Mouse (Mus musculus) hindbrain, embryonic 10.5 days (tissue): Measurements from ENCODE around the gene Rxfp4. TPM values are rescaled to one million over a fixed set of nuclear protein-coding genes. Genes with fewer than 3 reads are reported as not detected.
A peak's percentile ranks its signal among the peaks of the same experiment; 100 is the strongest.

ENCODE experiments used
- DNase-seq: peaks from one replicate; pipeline ENCODE4 v3.0.0-alpha.2; 2017; ENCODE audit warnings: low spot score
- H3K27ac ChIP-seq: fragments of 300-500 bp; sonication (generic); 2 replicates; pipeline ENCODE4 v1.5.1; 2016; ENCODE audit warnings: mild to moderate bottlenecking, moderate library complexity
- H3K27me3 ChIP-seq: fragments of 300-500 bp; sonication (generic); 2 replicates; pipeline ENCODE4 v1.6.1; 2016; ENCODE audit warnings: mild to moderate bottlenecking; ENCODE audit not compliant: poor library complexity, insufficient read depth, severe bottlenecking
- H3K36me3 ChIP-seq: fragments of 300-500 bp; sonication (generic); 2 replicates; pipeline ENCODE4 v1.6.1; 2016; ENCODE audit warnings: mild to moderate bottlenecking, moderate library complexity
- H3K4me1 ChIP-seq: fragments of 300-500 bp; sonication (generic); replicated peaks from 2 replicates; pipeline ENCODE4 v1.6.1; 2016; ENCODE audit warnings: mild to moderate bottlenecking
- H3K4me3 ChIP-seq: fragments of 300-500 bp; sonication (generic); 2 replicates; pipeline ENCODE4 v1.5.1; 2016; ENCODE audit warnings: mild to moderate bottlenecking, moderate library complexity
- H3K9me3 ChIP-seq: fragments of 300-500 bp; sonication (generic); 2 replicates; pipeline ENCODE4 v1.6.1; 2016; ENCODE audit warnings: mild to moderate bottlenecking, moderate library complexity
- WGBS: fragments of 180-500 bp; shearing (Covaris S2); methylation state at CpG from one replicate; pipeline ENCODE4 v1.1.7; 2016; 5-methylcytosine and 5-hydroxymethylcytosine counted together
- polyA plus RNA-seq: library from polyadenylated mRNA; unstranded; fragments of >200 nt; fragmentation: Nextera tagmentation; extraction: Ambion mirVana; gene quantifications from 2 replicates; pipeline ENCODE4 v1.2.1, GENCODE M21; 2016

Rxfp4 gene
- polyA plus RNA-seq, 1 experiment from 2014 or later = not detected

DNA sequence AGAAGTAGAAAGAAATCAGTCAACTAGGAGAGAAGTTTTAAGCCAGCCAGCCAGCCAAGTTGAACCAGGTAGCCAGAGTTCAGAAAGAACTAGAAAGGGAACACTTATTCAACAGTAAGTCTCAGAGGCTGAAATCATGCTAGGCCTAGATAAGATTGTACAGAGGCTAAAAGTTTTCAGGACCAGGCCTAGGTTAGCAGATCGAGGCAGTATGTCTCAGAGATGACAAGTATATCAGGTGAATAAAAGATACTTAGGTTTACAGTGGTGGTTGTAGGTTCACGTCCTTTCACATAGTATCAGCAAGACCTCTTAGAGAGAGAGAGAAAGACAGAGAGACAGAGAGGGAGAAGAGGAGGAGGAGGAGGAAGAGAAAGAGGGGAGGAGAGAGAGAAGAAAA, 30.9 kb upstream of the Rxfp4 start:
- H3K27ac ChIP-seq = no peak overlapping the region
- no peaks in the 10 kb centered on the region for H3K27me3 ChIP-seq
- 92% methylated on average over 2 of the region's 2 CpGs for WGBS
- DNase-seq = no peak
- H3K4me1 ChIP-seq = peaks cover 22% of the 10 kb centered on the region
- H3K4me3 ChIP-seq = no peak overlapping the region
- H3K36me3 ChIP-seq = peaks cover 22% of the 10 kb centered on the region
- no peaks in the 10 kb centered on the region for H3K9me3 ChIP-seq

DNA sequence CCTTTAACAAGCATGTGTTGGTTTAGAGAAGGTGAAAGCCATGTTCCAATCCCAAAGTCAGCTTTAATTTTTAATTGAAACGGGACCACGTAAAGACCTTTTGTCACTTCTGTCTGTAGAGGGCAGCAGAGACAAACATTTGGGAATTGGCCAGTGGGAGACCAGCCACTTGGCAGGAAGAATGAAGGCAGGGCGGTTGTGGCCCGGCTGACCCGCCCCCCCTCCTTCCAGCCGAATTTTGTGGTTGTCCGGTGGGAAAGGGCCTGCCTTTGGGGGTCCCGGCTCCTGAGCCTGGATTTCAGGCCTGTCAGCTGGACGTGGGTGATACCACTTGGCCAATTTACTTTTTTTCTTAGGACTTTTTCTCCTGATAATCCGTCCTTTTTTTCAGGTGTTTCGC, 24.5 kb upstream of the Rxfp4 start:
- Histone ChIP-seq H3K27me3 (no peaks in the 10 kb centered on the region), H3K4me1 (peaks cover 4% of the 10 kb centered on the region), H3K27ac (peak overlapping the region; percentile 64), H3K4me3 (peak overlapping the region; percentile 43), H3K9me3 (0 out of 2 replicates have a peak, but pooled peaks cover 4% of the 10 kb centered on the region), H3K36me3 (no peaks in the 10 kb centered on the region)
- DNase-seq = peak; percentile 74
- 11% methylated on average over 11 of the region's 11 CpGs for WGBS

- Histone ChIP-seq H3K4me1 (no peaks in the 10 kb centered on the region; the same call in 1 of the 2 replicates), H3K27ac (no peak overlapping the region), H3K4me3 (no peak overlapping the region), H3K27me3 (no peaks in the 10 kb centered on the region), H3K9me3 (no peaks in the 10 kb centered on the region), H3K36me3 (no peaks in the 10 kb centered on the region)
- 90% methylated on average over 4 of the region's 4 CpGs for WGBS
- DNase-seq = no peak
These were observed 11.2 kb upstream of the Rxfp4 start for GRCm38 (mm10) chr3:88664095-88664494.

DNA sequence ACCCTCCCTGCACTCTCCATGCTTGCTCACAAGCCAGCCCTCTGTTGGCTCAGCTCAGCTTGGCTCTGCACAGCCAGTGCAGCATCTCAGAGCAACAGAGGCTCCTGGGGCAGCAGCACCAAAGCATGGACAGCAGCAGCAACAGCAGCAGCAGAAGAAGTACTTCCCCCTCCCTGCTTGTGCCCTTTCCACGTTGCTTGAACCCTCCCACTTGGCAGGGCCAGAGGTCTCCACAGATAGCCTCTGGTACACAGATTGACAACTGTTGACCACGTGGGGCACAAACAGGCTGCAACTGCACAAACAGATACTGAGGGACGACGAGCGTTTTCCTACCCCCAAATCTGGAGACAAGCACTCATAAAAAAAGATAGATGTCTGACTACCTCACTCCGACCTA, 6.9 kb upstream of the Rxfp4 start:
- no peaks in the 10 kb centered on the region for H3K27me3 ChIP-seq
- no peaks in the 10 kb centered on the region; the same call in 1 of the 2 replicates for H3K4me1 ChIP-seq
- no peak overlapping the region for H3K27ac ChIP-seq
- DNase-seq = no peak
- WGBS = 56% methylated on average over 6 of the region's 6 CpGs
- no peak overlapping the region for H3K4me3 ChIP-seq
- no peaks in the 10 kb centered on the region for H3K36me3 ChIP-seq
- H3K9me3 ChIP-seq = no peaks in the 10 kb centered on the region

GRCm38 (mm10) chr3:88658441-88659127, 5.6 kb upstream of the Rxfp4 start:
- Histone ChIP-seq H3K36me3 (no peaks in the 10 kb centered on the region), H3K27me3 (no peaks in the 10 kb centered on the region), H3K9me3 (no peaks in the 10 kb centered on the region), H3K27ac (no peak overlapping the region), H3K4me3 (no peak overlapping the region), H3K4me1 (no peaks in the 10 kb centered on the region; the same call in 1 of the 2 replicates)
- 79% methylated on average over 5 of the region's 5 CpGs for WGBS
- no peak for DNase-seq

- Histone ChIP-seq H3K36me3 (no peaks in the 10 kb centered on the region), H3K27me3 (no peaks in the 10 kb centered on the region), H3K4me3 (no peak overlapping the region), H3K4me1 (peaks cover 11% of the 10 kb centered on the region; the same call in 1 of the 2 replicates), H3K9me3 (no peaks in the 10 kb centered on the region), H3K27ac (no peak overlapping the region)
- no peak for DNase-seq
- 84% methylated on average over 8 of the region's 8 CpGs for WGBS
These were observed 2.7 kb upstream of the Rxfp4 start for GRCm38 (mm10) chr3:88655619-88656018.

DNA sequence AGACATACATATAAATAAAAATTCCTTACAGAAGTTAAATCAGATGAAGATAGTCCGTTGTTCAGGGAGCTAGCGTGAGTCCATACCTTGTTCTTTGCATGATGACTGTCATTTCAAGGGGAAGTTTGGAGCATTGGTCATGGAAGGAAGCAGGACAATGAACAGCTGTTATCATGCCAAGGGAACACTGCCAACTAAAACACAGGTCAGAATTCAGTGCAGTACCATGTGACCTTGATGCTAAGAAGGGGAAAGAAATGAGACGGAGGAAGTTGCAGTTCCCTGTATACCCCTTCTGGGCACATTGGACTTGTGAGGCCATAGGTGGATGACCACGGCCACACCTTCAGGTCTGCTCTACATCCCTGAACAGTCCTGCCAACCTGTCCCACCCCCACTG, 1.7 kb upstream of the Rxfp4 start:
- Histone ChIP-seq H3K27me3 (no peaks in the 10 kb centered on the region), H3K27ac (no peak overlapping the region), H3K4me3 (no peak overlapping the region), H3K9me3 (no peaks in the 10 kb centered on the region), H3K36me3 (peaks cover under 1% of the 10 kb centered on the region; the same call in 1 of the 2 replicates), H3K4me1 (peaks cover 11% of the 10 kb centered on the region; the same call in 1 of the 2 replicates)
- DNase-seq = no peak
- WGBS = 94% methylated on average over 4 of the region's 4 CpGs

- Histone ChIP-seq H3K4me3 (no peak overlapping the region), H3K27ac (no peak overlapping the region), H3K4me1 (peaks cover 11% of the 10 kb centered on the region; the same call in 1 of the 2 replicates), H3K36me3 (peaks cover 10% of the 10 kb centered on the region), H3K9me3 (no peaks in the 10 kb centered on the region), H3K27me3 (no peaks in the 10 kb centered on the region)
- 81% methylated on average over 6 of the region's 6 CpGs for WGBS
- no peak for DNase-seq
These were observed 801 bp upstream of the Rxfp4 start for GRCm38 (mm10) chr3:88653516-88654370.

DNA sequence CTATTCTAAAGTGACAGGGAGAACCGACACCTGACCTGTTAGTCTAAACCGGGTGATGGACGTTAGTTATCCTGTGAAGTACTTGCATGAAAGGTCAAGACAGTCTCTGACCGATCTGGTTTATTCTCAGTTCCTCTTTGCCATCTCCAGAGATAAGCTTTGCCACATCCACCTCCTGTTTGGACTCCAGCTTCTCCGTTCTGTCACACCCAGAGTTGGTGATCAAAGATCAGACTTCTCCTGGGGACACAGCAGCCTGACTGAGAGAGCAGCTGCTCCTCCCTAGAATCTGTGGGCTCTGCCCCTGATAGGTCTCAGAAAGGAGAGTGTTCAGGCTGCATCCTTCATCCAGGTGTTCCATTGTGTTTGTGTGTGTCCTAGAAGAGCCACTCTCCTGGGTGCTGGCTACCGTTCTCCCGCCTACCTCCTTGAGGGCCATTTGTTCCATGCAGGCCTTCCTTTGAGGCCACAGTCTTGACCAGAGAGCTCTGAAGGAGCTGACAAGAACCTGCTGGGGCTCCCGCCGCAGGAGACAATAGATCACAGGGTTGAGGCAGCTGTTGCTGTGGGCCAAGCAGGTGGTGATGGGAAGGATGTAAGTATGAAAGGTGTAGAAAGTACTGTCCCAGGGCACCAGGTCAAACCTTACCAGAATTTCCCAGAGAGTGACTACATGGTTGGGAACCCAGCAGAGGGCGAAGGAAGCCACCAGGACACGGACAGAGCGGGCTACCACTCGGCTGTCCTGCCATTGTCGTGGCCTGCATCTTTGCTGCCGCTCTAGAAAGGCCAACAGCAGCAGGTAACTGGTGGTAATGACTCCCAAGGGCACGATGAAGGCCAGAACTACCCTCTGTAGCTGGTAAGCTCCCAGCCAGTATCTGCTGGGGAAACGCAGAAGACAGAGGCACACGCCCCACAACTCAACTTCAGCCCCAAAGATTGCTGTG, 998 bp downstream of the Rxfp4 start:
- DNase-seq = no peak
- Histone ChIP-seq H3K9me3 (no peaks in the 10 kb centered on the region), H3K27me3 (no peaks in the 10 kb centered on the region), H3K36me3 (peaks cover 28% of the 10 kb centered on the region), H3K27ac (peak overlapping the region; percentile 59), H3K4me3 (no peak overlapping the region), H3K4me1 (peaks cover 11% of the 10 kb centered on the region; the same call in 1 of the 2 replicates)
- 81% methylated on average over 18 of the region's 18 CpGs for WGBS

DNA sequence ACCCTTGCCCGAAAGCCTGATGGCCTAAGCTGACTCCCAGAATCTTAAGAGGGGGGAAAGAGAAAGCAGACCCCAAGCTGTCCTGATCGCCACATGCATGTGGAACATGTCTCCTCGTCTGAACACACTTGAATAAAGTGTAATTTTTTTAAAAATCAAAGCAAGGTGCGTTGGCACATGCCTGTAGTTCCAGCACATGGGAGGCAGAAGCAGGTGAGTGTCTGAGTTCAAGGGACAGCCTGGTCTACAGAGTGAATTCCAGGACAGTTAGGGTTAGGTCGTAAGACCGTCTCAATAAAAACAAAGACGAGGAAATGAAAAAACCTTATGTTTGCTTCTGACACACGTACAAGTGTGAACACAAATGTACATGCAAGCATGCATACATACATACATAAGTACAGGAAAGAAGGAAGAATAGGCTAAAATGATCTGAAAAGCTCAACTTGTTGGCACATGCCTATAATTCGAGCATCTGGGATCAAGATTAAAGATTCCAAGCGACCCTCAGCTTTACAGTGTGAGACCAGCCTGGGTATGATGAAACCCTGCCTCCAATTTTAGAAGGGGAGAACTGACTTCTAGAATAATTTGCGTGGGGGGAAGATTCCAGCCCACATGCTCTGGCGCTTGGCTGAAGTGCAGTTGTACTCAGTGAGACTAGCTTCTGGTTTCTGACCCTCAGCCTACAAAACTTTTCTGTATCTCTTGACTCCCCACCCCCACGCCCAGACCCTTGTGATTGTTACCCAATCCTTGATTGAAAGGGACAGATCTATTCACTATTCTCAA, 2.0 kb downstream of the Rxfp4 start:
- peaks cover 38% of the 10 kb centered on the region for H3K36me3 ChIP-seq
- no peaks in the 10 kb centered on the region for H3K27me3 ChIP-seq
- H3K27ac ChIP-seq = no peak overlapping the region
- H3K4me1 ChIP-seq = peaks cover 11% of the 10 kb centered on the region; the same call in 1 of the 2 replicates
- no peak for DNase-seq
- WGBS = 83% methylated on average over 13 of the region's 13 CpGs
- no peaks in the 10 kb centered on the region for H3K9me3 ChIP-seq
- no peak overlapping the region for H3K4me3 ChIP-seq

DNA sequence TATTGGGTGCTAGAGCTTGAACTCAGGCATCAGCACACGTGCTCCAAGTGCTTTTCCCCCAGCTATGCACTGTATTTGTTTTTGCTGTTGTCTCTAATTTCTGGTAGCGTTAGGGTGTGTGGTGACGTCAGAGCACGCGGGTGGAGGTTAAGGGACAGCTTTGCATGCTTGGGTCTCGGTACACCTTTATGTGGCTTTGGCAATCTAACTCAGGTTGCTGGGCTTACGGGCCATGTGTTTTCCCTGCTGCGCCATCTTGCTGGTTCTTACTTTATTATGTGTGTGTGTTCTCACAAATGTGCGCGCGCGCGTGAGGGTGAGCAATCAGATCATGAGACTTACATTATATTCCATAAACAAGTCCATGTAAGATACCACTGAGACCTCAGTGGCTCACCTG, 3.0 kb downstream of the Rxfp4 start:
- no peak for DNase-seq
- Histone ChIP-seq H3K27me3 (no peaks in the 10 kb centered on the region), H3K9me3 (no peaks in the 10 kb centered on the region), H3K4me3 (no peak overlapping the region), H3K36me3 (peaks cover 47% of the 10 kb centered on the region), H3K27ac (no peak overlapping the region), H3K4me1 (peaks cover 11% of the 10 kb centered on the region; the same call in 1 of the 2 replicates)
- whole genome bisulfite sequencing = 95% methylated on average over 13 of the region's 13 CpGs

- H3K9me3 ChIP-seq = no peaks in the 10 kb centered on the region
- 85% methylated on average over 10 of the region's 10 CpGs for WGBS
- peaks cover 55% of the 10 kb centered on the region for H3K36me3 ChIP-seq
- H3K4me3 ChIP-seq = no peak overlapping the region
- H3K27me3 ChIP-seq = no peaks in the 10 kb centered on the region
- no peak overlapping the region for H3K27ac ChIP-seq
- H3K4me1 ChIP-seq = peaks cover 11% of the 10 kb centered on the region; the same call in 1 of the 2 replicates
- no peak for DNase-seq
These were observed 3.8 kb downstream of the Rxfp4 start for GRCm38 (mm10) chr3:88649186-88649585.
